Mouse (Mus musculus) granulocyte monocyte progenitor cell, adult 5-6 weeks (primary cell): Measurements from ENCODE around the gene Vmn2r17. TPM values are rescaled to one million over a fixed set of nuclear protein-coding genes. Genes with fewer than 3 reads are reported as not detected.

ENCODE experiments used
- ATAC-seq: replicated peaks from 2 replicates; pipeline ENCODE4 v1.8.0; 2016; ENCODE audit warnings: mild to moderate bottlenecking, moderate TSS enrichment, inconsistent platforms; ENCODE audit not compliant: poor library complexity, severe bottlenecking
- total RNA-seq, 2 experiments: library from RNA; stranded (forward) in 1 of 2; stranded (reverse) in 1 of 2; fragments of 200-712, 200-1000 nt in 1 of 2; fragments of >200 nt in 1 of 2; fragmentation: Nextera tagmentation in 1 of 2; gene quantifications; 2 replicates each; pipeline ENCODE4 v1.2.3; 2014 to 2017

Gene Vmn2r17
- total RNA-seq (2014; fragmentation: Nextera tagmentation) = not detected in 2 replicates
- not detected in 2 replicates for total RNA-seq (2017)

- ATAC-seq = no peak
Measured at GRCm38 (mm10) chr5:109419388-109419787, at the start of gene Vmn2r17. TSS of gene Vmn2r17 (plus strand) at chr5:109419688.

GRCm38 (mm10) chr5:109466576-109467506, 47.4 kb downstream of the Vmn2r17 start:
- no peak for ATAC-seq

- ATAC-seq = peak; percentile 86
Measured at GRCm38 (mm10) chr5:109506729-109507128, 87.2 kb downstream of the Vmn2r17 start.

Other genes with a start within 250 kb of the Vmn2r17 start
- not detected in 2 replicates for gene Vmn2r13, start 227.5 kb upstream of the Vmn2r17 start, total RNA-seq (2014; fragmentation: Nextera tagmentation)
- gene Vmn2r13, start 227.5 kb upstream of the Vmn2r17 start, total RNA-seq (2017) = not detected in 2 replicates
- gene Vmn2r14, start 195.0 kb upstream of the Vmn2r17 start, total RNA-seq (2014; fragmentation: Nextera tagmentation) = not detected in 2 replicates
- not detected in 2 replicates for gene Vmn2r14, start 195.0 kb upstream of the Vmn2r17 start, total RNA-seq (2017)
- not detected in 2 replicates for gene Vmn2r15, start 122.0 kb upstream of the Vmn2r17 start, total RNA-seq (2014; fragmentation: Nextera tagmentation)
- not detected in 2 replicates for gene Vmn2r15, start 122.0 kb upstream of the Vmn2r17 start, total RNA-seq (2017)
- gene Vmn2r16, start 89.5 kb upstream of the Vmn2r17 start, total RNA-seq (2014; fragmentation: Nextera tagmentation) = not detected in 2 replicates
- not detected in 2 replicates for gene Vmn2r16, start 89.5 kb upstream of the Vmn2r17 start, total RNA-seq (2017)
- gene Crlf2, start 139.3 kb downstream of the Vmn2r17 start, total RNA-seq (2014; fragmentation: Nextera tagmentation) = 7.5 and 25.7 TPM in 2 replicates
- 18.1 and 23.7 TPM in 2 replicates for gene Crlf2, start 139.3 kb downstream of the Vmn2r17 start, total RNA-seq (2017)